Mouse (Mus musculus) lung, postnatal 0 days (tissue): ENCODE results near the gene Ppp1r9a.

Experiments used
- CTCF ChIP-seq: IDR thresholded peaks from 2 replicates; pipeline ENCODE4 v1.5.1; 2016; ENCODE audit warnings: antibody characterized with exemption, mild to moderate bottlenecking
- EP300 ChIP-seq: IDR thresholded peaks from 2 replicates; pipeline ENCODE4 v1.6.1; 2016; ENCODE audit warnings: antibody characterized with exemption, mild to moderate bottlenecking, control low read depth

DNA sequence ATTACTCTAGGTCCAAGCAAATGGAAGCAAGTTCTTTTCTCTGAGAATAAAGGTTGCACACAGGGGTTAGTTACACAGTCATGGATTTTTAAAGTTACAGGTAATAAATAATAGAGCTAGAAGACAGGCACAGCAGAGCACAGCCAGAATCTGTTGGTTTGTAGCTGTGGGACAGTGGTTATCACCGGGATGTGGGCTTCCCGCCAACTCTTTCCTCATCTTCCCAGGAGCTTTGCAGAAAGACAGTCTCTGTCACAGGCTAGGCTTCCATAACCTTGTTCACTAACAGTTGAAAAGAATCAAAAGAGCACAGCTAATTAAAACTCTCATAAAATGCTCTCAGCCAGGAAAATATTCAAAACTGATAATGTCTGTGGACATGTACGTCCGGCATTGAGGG, 248.5 kb downstream of the Ppp1r9a start:
- TF ChIP-seq CTCF (no peak), EP300 (no peak)
